Mouse (Mus musculus) adrenal gland, adult 18-20 months (tissue): ENCODE measurements around the gene Alad. TPM values are rescaled to one million over a fixed set of nuclear protein-coding genes. Genes with fewer than 3 reads are reported as not detected.
"Not testable (repeated sequence)": the region's sequence is repeated elsewhere in the genome, so short reads cannot be mapped to it uniquely, and the experiment has no call there.

ENCODE experiments used
- DNase-seq, 2 experiments: peaks; one replicate each; pipeline ENCODE4 v3.0.0; 2021 to 2022; ENCODE audit warnings: low spot score in 2 of 2
- total RNA-seq, 2 experiments: library from RNA; stranded (reverse); gene quantifications; 1 replicate in 1 of 2; 2 replicates in 1 of 2; pipeline ENCODE4 v1.2.3; 2021

Alad gene
- total RNA-seq, 2 experiments from 2014 or later = 92.6 to 112 TPM

DNA sequence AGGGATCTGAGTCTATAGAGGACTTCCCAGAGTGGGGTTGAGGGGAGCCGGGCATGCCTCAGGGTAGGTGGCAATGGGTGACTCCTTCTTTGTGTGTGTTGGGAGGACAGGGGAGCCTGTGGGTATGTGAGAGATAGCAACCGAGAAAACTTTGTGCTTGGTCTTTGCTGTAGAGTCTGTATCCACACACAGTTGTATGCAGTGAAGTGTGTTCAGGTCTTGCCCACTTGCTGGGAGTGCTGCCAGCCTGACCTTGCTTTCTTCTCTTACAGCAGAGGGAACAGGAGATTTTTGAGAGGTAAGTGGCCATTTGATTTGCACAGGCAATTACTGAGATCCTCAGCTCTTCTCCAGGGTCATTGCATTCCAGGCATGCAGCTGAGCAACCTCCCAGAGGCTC is 31.8 kb downstream of the Alad start:
- no peak for DNase-seq

DNA sequence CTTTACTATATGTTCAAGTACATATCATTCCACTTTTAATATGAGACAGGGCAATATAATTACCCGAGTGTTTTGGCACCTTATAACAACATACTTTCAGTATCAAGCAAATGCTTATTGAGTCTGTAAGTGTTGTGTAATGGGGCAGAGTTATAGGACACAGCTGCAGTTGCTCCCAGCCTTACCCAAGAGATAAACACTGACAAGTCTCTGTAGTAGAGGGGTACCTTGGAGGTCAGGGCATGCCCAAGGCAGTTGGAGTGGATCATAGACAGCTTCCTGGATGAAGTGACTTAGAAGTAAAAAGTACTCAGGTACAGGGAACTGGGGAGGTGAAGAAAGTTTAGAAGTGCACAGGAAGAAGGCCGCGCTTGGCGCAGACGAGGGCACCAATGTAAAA is 32.5 kb downstream of the Alad start:
- DNase-seq = no peak

DNA sequence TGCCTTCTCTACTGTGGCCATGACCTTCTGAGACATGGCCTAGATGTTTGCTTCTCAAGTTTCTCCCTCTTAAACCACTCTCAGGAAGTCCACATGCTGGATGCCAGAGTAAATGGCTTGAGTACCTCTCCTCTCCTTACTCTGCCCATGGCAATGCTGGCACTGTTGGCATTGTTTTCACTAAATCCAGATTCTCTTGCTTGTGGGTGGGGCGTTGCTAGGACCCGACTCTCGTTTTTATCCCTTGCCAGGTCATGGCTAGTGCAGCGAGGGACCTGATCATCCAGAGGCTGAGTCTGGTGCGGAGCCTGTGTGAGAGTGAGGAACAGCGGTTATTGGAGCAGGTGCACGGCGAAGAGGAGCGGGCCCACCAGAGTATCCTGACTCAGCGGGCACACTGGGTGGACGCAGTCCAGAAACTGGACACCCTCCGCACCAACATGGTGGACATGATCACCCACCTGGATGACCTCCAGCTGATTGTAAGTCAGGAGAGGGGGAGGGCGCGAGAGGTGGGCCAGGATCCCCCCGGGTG is 33.5 kb downstream of the Alad start:
- no peak for DNase-seq

DNA sequence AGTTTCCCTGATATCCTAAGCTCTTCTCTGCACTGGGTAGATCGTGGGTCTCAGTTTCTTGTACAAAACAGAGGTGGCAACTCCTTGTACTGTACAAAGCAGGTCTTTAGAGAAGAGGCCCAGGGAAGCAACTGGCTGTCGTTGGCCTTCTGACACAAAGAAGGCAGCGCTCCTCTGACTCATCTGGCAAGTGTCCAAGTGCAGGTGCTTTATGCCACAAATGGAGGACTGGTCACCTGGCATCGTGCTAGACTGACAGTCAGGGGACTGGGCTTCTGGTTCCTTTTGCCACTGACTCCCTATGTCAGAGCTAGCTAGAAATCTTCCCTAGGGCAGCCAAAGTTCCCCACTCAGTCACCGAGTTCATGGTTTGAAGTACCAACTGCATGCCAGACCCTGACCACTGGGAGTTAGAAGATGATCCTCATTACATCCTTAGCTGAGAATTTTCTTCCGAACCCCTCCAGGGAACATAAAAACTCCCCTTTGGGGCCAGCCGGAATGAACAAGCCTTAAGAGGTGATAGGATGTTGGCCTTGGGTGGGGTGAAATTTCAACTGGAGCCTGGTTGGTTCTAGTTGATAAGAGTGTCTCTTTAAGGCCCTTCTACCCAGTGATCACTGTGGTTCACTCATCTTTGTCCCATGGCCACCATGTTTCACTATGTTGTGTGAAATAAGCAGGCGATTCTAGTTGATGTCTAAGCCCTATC is 34.1 kb downstream of the Alad start:
- DNase-seq = peak in 1 of 2 experiments; percentile 19

DNA sequence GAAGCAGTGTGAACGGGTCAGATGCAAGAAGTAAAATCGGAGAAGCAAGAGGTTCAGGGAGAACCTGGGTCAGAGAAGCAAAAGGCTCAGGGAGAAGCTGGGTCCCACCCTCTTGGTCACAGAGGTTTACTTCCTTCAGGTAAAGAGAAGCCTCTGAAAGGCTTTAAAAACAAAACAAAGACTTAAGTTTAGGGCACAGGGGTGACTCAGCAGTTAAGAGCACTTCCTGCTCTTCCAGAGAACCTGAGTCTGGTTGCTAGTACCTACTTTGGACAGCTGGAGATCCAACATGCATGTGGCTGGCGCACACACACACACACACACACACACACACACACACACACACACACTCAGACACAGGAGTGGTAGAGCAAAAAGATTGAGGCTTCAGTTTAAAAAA is 34.8 kb downstream of the Alad start:
- no peak for DNase-seq

DNA sequence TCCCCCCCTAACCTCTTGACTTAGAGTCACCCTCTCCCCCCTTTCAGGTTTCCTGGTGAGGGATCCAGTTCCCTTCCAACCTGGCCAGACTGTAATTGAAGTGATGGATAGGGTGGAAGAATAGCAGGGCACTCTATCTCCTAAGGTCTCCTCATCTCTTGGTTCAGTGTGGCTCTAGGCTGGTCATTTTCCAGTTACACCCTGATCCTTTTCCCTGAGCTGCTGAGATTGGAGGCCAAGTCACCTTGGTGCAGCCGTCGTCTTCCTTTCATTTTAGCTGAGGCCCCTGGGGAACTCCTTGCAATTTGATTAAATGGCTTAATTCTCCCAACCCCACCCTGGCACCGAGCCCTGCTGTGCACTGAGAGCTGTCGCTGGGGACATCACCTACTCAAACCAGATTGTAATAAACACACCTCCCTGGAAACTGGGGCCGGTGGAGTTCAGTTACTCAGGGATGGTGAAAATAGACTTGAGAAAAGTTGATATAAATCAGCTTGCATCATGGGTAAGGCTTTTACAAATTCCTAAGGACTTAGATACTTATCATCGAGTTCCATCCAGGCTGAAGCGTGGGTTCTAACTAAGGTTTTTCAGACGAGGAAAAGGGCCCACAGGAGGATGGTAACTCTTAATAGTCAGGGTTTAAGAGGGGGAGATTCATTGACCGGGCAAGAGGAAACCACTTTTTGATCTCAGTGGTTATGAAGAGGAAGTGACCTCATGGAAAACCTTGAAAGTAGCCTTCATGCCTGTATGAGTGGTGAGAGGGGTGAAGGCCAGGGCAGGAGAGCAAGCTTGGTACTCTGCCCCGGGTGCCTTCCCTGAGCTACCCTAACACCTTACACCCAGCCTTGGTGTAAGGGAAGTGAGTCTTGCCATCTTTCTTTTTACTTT is 38.8 kb downstream of the Alad start:
- DNase-seq = peak in 1 of 2 experiments; percentile 27

DNA sequence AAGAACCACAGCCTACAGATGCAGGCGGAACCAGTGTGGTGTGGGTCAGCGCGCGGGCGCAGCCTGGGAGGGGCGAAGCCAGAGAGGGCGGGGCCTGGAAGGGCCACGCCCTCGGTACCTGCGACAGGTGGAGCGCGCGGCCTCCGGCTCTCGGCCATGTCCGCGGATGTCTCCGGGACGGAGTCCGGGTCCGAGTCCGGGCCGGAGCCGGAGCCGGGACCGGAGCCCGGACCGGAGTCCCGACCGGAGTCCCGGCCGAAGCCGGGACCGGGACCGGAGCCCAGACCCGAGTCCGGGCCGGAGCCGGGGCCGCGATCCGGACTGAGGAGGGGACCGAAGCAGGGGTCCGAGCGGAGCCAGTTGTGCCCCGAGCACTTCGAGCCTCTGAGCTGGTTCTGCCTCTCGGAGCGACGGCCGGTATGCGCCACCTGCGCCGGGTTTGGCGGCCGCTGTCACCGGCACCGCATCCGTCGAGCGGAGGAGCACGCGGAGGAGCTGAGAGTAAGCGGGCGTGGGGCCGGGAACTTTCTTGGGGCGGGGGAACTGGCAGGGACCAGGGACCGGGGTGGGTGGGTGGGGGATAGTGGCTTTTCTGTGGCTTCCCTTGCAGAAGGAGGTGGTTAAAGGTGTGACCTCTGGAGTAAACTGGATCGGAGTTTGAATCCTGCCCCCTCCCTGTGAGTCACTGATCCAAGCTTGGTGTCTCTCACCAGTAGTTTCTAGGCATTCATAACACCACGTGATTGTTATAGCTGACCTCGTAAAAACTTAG is 39.6 kb downstream of the Alad start, which contains the start of gene Bspry:
Gene Bspry, plus strand, starts transcription at position 117 of the 772 bp plus-strand sequence.
- DNase-seq = peak; percentile 55 to 56

DNA sequence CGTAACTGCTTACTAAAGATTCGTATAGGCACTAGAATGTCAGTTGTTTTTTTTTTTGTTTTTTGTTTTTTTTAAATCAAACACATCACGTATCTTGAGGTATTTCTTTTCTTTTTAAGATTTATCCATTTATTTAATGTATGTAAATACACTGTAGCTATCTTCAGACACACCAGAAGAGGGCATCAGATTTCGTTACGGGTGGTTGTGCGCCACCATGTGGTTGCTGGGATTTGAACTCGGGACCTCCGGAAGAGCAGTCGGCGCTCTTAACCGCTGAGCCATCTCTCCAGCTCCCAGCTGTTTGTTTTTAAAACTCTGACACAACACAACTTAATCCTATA is 40.2 kb downstream of the Alad start:
- DNase-seq = not testable (repeated sequence)

DNA sequence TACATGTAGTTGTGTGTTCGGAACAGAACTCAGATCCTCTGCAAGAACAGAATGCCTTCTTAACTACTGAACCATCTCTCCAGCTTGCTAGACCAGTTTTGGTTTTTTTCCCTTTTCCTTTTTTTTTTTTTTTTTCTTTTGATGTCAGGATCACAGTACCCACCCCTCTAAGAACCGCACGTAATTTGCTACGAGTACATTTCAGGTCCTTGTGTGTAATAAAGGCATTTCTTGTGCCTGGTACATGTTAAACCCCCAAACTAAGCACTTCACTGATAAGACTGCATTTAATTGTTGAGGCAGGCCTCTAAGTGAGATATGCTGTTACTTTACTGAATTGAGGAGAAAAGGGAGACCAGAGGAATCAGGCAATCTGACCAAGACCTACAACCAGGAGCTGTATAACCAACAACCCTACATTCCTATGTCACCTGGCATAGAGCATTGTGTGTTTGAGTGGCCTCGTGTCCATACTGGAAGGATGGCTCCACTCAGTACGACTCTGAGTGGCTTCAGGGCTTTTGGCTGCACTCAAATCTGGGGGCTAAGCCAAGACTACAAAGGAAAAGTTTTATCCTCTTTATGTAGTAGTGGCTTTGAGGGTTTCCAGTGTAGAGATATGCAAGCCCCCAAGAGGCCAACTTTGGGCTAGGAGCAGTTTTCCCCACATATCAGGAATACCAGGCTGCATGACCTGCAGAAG is 42.0 kb downstream of the Alad start:
- no peak for DNase-seq

DNA sequence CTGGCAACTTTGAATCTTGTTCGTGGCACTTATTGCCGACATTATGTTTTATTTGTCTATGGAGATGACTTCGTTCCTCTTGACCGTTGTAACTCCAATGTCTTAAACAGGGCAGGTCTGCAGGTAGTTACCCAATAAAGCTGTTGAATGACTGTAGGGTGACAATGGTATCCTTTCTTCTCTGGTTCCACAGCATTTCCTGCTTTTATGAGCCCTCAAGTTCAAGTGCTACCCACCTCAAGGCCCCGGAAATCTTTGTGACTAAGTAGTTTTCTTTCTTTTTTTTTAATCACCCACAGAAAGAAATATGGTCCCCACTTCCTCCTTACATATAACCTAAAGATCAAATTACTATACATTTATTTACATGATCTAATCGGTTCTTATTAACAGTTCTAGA is 43.9 kb downstream of the Alad start:
- DNase-seq = no peak

DNA sequence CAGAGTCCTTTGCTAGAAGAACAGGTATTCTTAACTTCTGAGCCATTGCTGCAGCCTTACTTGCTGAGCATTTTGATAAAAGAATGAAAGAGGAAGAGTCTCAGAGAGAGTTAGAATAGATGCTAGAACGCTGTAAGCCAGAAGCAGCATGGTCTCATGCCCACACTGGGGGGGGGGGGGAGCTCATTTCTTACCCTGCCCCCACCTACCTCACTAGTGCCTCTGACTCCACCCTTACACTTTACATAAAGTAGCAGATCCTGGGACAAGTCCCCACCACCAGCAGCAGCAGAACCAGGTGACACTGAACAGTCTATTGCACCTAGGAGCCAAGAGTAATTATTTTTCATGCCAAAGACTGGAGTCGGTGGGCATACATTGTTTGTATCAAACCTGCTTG is 44.6 kb downstream of the Alad start:
- no peak for DNase-seq

DNA sequence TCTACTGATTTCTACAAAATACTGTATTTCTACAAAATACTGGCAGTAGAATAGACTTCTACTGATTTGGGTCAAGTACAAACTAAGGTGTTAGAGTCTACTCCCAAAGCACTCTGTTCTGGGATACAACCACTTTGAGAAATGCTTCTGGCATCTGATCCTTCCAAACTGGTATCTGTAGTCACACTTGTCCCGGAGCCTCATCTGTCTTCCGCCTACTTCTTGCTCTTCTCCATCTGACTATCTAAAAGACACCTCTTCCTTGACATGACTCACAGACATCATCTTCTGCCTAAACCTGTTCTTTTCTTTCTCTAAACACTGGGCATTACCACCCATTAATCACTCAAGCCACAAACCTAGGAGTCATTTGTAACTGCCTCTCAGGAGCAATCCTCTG is 47.6 kb downstream of the Alad start:
- DNase-seq = no peak

DNA sequence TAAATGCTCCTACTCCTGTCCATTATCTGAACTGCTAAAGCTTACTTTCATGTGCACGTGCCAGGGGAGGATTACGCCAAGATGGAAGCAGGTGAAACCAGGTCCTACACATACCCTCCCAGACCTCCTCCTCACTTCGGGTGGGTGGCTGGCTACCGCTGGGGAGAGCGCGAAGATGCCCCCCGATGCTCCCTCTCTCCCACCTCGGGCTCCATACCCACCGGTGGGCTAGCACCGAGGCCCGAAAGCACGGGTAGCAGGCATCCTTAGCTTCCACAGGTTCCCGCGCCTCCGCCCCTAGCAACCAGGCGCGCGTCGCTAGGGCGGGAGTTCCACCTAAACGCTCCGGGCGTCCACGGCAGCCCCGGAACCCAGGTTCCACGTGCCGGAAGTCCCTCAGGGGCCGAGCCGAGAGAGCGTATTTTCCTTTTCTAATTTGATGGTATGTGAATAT is 49.1 kb downstream of the Alad start, which contains the start of gene Wdr31:
Gene Wdr31, minus strand, starts transcription at position 299 of the 454 bp plus-strand sequence.
- peak; percentile 77 for DNase-seq

DNA sequence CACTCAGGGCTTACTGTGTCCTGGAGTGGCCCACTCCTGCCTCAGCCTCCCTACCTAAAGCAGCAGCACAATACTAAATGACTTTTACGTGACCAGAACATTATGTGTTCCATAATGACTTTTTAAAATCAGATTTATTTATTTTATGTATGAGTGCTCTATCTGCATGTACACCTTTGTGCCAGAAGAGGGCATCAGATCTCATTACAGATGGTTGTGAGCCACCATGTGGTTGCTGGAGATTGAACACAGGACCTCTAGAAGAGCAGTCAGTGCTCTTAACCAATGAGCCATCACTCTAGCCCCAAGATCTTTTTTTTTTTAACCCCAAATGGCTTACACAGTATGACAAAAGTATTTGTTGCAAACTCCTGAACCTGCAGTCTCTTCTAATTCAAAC is 51.6 kb downstream of the Alad start:
- no peak for DNase-seq

DNA sequence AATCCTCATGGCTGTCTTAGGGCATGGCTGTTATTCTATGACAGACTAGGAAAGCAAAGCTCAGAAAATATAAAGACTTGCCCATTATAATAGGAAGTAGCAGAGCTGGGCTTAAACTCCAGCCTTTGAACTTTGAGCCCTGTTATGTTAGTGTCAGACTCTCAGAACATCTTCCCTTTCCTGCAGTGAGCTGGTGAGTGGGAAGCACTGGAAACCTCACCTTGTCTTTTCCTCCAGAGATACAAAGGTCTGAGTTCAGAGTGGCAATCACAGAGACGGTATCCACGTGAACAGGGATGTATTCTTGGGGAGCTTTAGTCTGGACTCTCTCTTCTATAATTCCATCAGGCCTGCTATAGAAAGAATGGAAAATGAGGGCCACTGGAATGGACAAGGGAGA is 56.6 kb downstream of the Alad start:
- DNase-seq = no peak

DNA sequence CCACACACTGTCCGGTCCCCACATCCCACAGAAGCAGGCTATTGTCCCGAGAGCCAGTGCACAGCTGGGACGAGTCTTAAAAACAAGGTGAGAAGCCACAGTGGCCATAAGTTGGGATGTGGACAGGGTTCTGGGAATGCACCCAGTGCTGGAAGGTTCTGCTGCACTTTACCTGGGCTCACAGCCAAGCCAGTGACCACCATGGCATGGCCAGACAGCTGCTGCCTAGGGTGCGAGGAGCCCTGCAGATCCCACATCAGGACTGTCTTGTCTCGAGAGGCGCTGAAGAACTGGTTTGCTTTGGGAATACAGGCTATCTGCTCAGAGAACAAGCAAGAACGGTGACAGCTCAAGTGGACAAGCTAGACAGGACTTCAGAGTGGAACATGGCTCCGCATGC is 59.4 kb downstream of the Alad start:
- DNase-seq = no peak
